Mouse (Mus musculus): ENCODE results near the gene Ddx20. TPM values are rescaled to one million over a fixed set of nuclear protein-coding genes. Genes with fewer than 3 reads are reported as not detected.
"Not testable (repeated sequence)": the region's sequence is repeated elsewhere in the genome, so short reads cannot be mapped to it uniquely, and the experiment has no call there.

The Ddx20 gene
- polyA plus RNA-seq, 1 experiment from 2014 or later = 22.4 TPM

GRCm38 (mm10) chr3:105700786-105701185, 13.4 kb upstream of the Ddx20 start:
- H3K27ac ChIP-seq (ENCODE audit: low read length) = peak overlapping the region; percentile 70
- not testable (repeated sequence) for H3K27me3 ChIP-seq (ENCODE audit: control insufficient read depth, insufficient read depth, low read length); ATAC-seq (replicated peaks; ENCODE audit: extremely low read depth, insufficient read depth, low FRiP score); H3K4me3 ChIP-seq (ENCODE audit: low read length); H3K9ac ChIP-seq (ENCODE audit: low read length); H3K9me3 ChIP-seq (replicated peaks; ENCODE audit: control insufficient read depth, low read length); H3K36me3 ChIP-seq (ENCODE audit: control insufficient read depth, insufficient read depth)
- WGBS = 33% methylated on average over 1 of the region's 1 CpGs
- H3K4me1 ChIP-seq (ENCODE audit: control insufficient read depth, insufficient read depth, low read length) = peaks cover 49% of the 10 kb centered on the region
- peak overlapping the region; percentile 39 for H3K4me2 ChIP-seq (ENCODE audit: low read depth, low read length)

DNA sequence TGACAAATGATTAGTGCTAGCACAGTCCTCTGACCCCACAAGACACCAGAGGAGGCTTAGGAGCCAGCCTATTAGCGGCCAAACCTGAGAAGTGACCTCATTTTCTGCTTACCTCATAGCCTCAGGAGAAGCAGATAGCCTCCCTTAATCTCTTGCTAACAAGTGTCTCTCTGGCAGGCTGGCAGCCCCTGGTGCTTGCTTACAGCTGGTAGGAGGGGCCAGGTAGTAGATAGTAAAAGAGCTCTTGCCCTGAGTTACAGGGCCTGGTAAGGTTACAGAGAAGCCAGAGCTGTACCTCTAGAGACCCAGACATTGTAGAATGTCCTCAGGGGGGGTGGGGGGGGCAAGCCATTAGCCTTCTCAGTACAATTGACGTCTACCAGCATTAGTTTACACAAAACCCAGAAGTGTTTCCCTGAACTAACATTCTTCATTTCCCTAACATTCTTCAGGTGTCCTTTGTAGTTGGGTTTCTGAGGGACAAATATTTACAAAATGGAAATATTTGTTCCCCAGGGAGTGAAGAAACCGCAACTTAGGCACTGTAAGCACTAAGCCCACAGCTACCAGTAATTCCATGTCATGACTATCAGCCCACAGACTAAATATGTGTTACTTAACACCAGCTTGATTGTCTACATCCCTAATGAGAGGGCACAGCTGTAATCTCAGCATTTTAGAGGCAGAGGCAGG, 12.0 kb upstream of the Ddx20 start:
- peaks cover 57% of the 10 kb centered on the region for H3K4me1 ChIP-seq (ENCODE audit: control insufficient read depth, insufficient read depth, low read length)
- WGBS = 46% methylated on average over 3 of the region's 3 CpGs
- no peak overlapping the region for H3K9ac ChIP-seq (ENCODE audit: low read length)
- H3K27ac ChIP-seq (ENCODE audit: low read length) = peak overlapping the region; percentile 81
- ATAC-seq (replicated peaks; ENCODE audit: extremely low read depth, insufficient read depth, low FRiP score) = peak; percentile 55
- H3K27me3 ChIP-seq (ENCODE audit: control insufficient read depth, insufficient read depth, low read length) = no peaks in the 10 kb centered on the region
- no peaks in the 10 kb centered on the region for H3K9me3 ChIP-seq (replicated peaks; ENCODE audit: control insufficient read depth, low read length)
- H3K4me2 ChIP-seq (ENCODE audit: low read depth, low read length) = no peak overlapping the region
- no peaks in the 10 kb centered on the region for H3K36me3 ChIP-seq (ENCODE audit: control insufficient read depth, insufficient read depth)
- no peak overlapping the region for H3K4me3 ChIP-seq (ENCODE audit: low read length)

DNA sequence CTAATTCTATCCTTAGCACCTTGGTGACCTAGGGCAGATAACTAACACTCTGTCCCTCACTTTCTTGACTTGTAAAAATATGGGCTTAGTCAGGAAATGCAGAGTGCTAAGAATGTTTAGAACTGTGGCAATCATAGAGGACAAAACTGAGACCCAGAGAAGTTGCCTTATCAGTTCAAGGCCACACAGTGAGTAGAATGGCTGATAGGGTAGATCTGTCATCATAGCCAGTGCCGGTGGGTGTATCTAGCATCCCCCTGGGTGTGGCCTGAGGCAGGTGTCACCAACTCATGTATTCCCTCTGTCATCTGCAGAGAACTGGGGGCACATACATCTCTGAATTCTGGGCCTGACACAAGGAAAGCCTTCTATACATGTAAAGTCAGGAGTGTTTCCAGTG, 10.9 kb upstream of the Ddx20 start:
- no peaks in the 10 kb centered on the region for H3K36me3 ChIP-seq (ENCODE audit: control insufficient read depth, insufficient read depth)
- H3K27me3 ChIP-seq (ENCODE audit: control insufficient read depth, insufficient read depth, low read length) = no peaks in the 10 kb centered on the region
- no peak overlapping the region for H3K4me2 ChIP-seq (ENCODE audit: low read depth, low read length)
- H3K4me3 ChIP-seq (ENCODE audit: low read length) = no peak overlapping the region
- no peak for ATAC-seq (replicated peaks; ENCODE audit: extremely low read depth, insufficient read depth, low FRiP score)
- no peaks in the 10 kb centered on the region for H3K9me3 ChIP-seq (replicated peaks; ENCODE audit: control insufficient read depth, low read length)
- H3K4me1 ChIP-seq (ENCODE audit: control insufficient read depth, insufficient read depth, low read length) = peaks cover 52% of the 10 kb centered on the region
- H3K9ac ChIP-seq (ENCODE audit: low read length) = no peak overlapping the region
- 41% methylated on average over 1 of the region's 1 CpGs for WGBS
- H3K27ac ChIP-seq (ENCODE audit: low read length) = no peak overlapping the region

- Histone ChIP-seq H3K27me3 (ENCODE audit: control insufficient read depth, insufficient read depth, low read length) (no peaks in the 10 kb centered on the region), H3K27ac (ENCODE audit: low read length) (no peak overlapping the region), H3K36me3 (ENCODE audit: control insufficient read depth, insufficient read depth) (no peaks in the 10 kb centered on the region), H3K9ac (ENCODE audit: low read length) (no peak overlapping the region), H3K4me2 (ENCODE audit: low read depth, low read length) (no peak overlapping the region), H3K4me1 (ENCODE audit: control insufficient read depth, insufficient read depth, low read length) (peaks cover 51% of the 10 kb centered on the region), H3K9me3 (replicated peaks; ENCODE audit: control insufficient read depth, low read length) (no peaks in the 10 kb centered on the region), H3K4me3 (ENCODE audit: low read length) (no peak overlapping the region)
- no peak for ATAC-seq (replicated peaks; ENCODE audit: extremely low read depth, insufficient read depth, low FRiP score)
- 84% methylated on average over 5 of the region's 5 CpGs for WGBS
These were observed 9.7 kb upstream of the Ddx20 start for GRCm38 (mm10) chr3:105697148-105697441.

- peak overlapping the region; percentile 55 for H3K4me2 ChIP-seq (ENCODE audit: low read depth, low read length)
- H3K27ac ChIP-seq (ENCODE audit: low read length) = peak overlapping the region; percentile 95
- no peaks in the 10 kb centered on the region for H3K27me3 ChIP-seq (ENCODE audit: control insufficient read depth, insufficient read depth, low read length)
- no peak for ATAC-seq (replicated peaks; ENCODE audit: extremely low read depth, insufficient read depth, low FRiP score)
- 56% methylated on average over 17 of the region's 17 CpGs for WGBS
- H3K36me3 ChIP-seq (ENCODE audit: control insufficient read depth, insufficient read depth) = no peaks in the 10 kb centered on the region
- H3K4me1 ChIP-seq (ENCODE audit: control insufficient read depth, insufficient read depth, low read length) = peaks cover 45% of the 10 kb centered on the region
- no peaks in the 10 kb centered on the region for H3K9me3 ChIP-seq (replicated peaks; ENCODE audit: control insufficient read depth, low read length)
- peak overlapping the region; percentile 32 for H3K4me3 ChIP-seq (ENCODE audit: low read length)
- H3K9ac ChIP-seq (ENCODE audit: low read length) = peak overlapping the region; percentile 66
These were observed 9.2 kb upstream of the Ddx20 start for GRCm38 (mm10) chr3:105696387-105697147.

GRCm38 (mm10) chr3:105695476-105696386, 8.4 kb upstream of the Ddx20 start:
- no peaks in the 10 kb centered on the region for H3K27me3 ChIP-seq (ENCODE audit: control insufficient read depth, insufficient read depth, low read length)
- H3K36me3 ChIP-seq (ENCODE audit: control insufficient read depth, insufficient read depth) = no peaks in the 10 kb centered on the region
- peak overlapping the region; percentile 66 for H3K9ac ChIP-seq (ENCODE audit: low read length)
- 23% methylated on average over 20 of the region's 20 CpGs for WGBS
- H3K4me2 ChIP-seq (ENCODE audit: low read depth, low read length) = peak overlapping the region; percentile 55
- H3K9me3 ChIP-seq (replicated peaks; ENCODE audit: control insufficient read depth, low read length) = no peaks in the 10 kb centered on the region
- peaks cover 37% of the 10 kb centered on the region for H3K4me1 ChIP-seq (ENCODE audit: control insufficient read depth, insufficient read depth, low read length)
- peak overlapping the region; percentile 32 for H3K4me3 ChIP-seq (ENCODE audit: low read length)
- ATAC-seq (replicated peaks; ENCODE audit: extremely low read depth, insufficient read depth, low FRiP score) = peak; percentile 86
- H3K27ac ChIP-seq (ENCODE audit: low read length) = peak overlapping the region; percentile 95

DNA sequence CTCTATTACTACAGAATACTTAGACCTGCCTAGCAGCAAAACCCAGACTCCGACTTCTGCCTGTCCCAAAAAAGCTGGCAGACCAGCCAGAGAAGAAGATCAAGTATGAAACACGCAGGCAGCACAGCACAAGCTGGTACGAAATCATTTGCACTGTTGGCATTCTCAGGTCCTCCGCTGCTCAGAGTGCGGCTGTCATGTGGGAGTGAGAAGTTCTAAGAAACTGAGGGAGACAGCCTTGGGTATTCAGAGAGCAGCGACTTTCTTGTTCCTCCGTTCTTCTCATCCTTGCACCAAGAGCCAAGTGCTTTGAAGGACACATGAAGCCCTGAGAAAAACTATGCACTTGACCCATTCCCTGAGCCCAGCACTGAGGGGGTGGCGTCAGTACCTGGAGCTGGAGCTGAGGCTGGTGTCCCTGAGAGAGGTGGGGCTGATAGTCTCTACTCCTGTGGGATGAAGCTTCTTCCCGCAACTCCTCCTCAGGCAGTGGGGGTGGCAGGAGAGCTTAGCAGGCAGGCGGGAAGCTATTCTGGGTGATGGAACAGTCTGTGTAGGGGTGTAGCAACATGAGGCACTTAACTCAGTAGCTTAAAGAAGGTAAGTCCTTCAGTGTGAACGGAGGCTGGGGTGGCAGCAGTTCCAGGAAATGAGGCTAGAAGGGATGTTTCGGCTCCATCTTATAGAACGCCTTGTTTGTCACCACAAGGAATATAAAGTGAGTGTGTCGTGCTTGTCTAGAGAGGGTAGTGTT, 6.1 kb upstream of the Ddx20 start:
- Histone ChIP-seq H3K27ac (ENCODE audit: low read length) (no peak overlapping the region), H3K36me3 (ENCODE audit: control insufficient read depth, insufficient read depth) (no peaks in the 10 kb centered on the region), H3K9ac (ENCODE audit: low read length) (no peak overlapping the region), H3K9me3 (replicated peaks; ENCODE audit: control insufficient read depth, low read length) (no peaks in the 10 kb centered on the region), H3K4me3 (ENCODE audit: low read length) (no peak overlapping the region), H3K27me3 (ENCODE audit: control insufficient read depth, insufficient read depth, low read length) (no peaks in the 10 kb centered on the region), H3K4me2 (ENCODE audit: low read depth, low read length) (no peak overlapping the region), H3K4me1 (ENCODE audit: control insufficient read depth, insufficient read depth, low read length) (peaks cover 23% of the 10 kb centered on the region)
- no peak for ATAC-seq (replicated peaks; ENCODE audit: extremely low read depth, insufficient read depth, low FRiP score)
- 62% methylated on average over 14 of the region's 14 CpGs for WGBS

DNA sequence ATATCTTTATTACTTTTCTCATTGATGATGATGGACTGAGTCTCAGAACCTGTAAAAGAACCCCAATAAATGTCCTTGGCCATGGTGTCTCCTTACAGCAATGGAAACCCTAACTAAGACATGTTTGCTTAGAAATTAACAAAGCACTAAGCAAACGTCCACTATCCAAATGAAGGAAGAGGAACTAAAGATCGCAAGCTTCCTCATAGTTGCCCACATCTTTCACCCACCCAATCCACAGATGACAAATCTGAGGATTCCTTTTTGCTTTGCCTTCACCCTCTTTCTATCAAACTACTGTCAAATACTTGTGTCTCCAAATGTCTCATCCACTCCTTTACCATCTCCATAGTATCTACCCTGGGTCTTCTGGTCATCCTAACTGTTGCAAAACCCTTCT, 1.2 kb upstream of the Ddx20 start:
- no peak overlapping the region for H3K27ac ChIP-seq (ENCODE audit: low read length)
- H3K9me3 ChIP-seq (replicated peaks; ENCODE audit: control insufficient read depth, low read length) = no peaks in the 10 kb centered on the region
- no peak for ATAC-seq (replicated peaks; ENCODE audit: extremely low read depth, insufficient read depth, low FRiP score)
- H3K36me3 ChIP-seq (ENCODE audit: control insufficient read depth, insufficient read depth) = peaks cover 7% of the 10 kb centered on the region
- H3K27me3 ChIP-seq (ENCODE audit: control insufficient read depth, insufficient read depth, low read length) = no peaks in the 10 kb centered on the region
- H3K4me3 ChIP-seq (ENCODE audit: low read length) = no peak overlapping the region
- H3K4me2 ChIP-seq (ENCODE audit: low read depth, low read length) = no peak overlapping the region
- peaks cover 9% of the 10 kb centered on the region for H3K4me1 ChIP-seq (ENCODE audit: control insufficient read depth, insufficient read depth, low read length)
- no peak overlapping the region for H3K9ac ChIP-seq (ENCODE audit: low read length)
- WGBS = 80% methylated on average over 2 of the region's 2 CpGs

Data from heart, embryonic 16.5 days (tissue).